Mouse (Mus musculus) left cerebral cortex, postnatal 36 days (tissue): ENCODE results near the gene Hibadh. TPM values are rescaled to one million over a fixed set of nuclear protein-coding genes. Genes with fewer than 3 reads are reported as not detected.
"Not testable (repeated sequence)": the region's sequence is repeated elsewhere in the genome, so short reads cannot be mapped to it uniquely, and the experiment has no call there.

ENCODE experiments used
- DNase-seq, 2 experiments: peaks; one replicate each; pipeline ENCODE4 v3.0.0; 2021 to 2022; ENCODE audit warnings: low spot score in 2 of 2, mixed read lengths in 1 of 2
- intact Hi-C: fragments of 180-260 bp; cut with DNase I; formaldehyde crosslinking; loops from one replicate; pipeline ENCODE4 v1.15.1; 2025
- total RNA-seq, 2 experiments: library from RNA; stranded (reverse); gene quantifications; 2 replicates each; pipeline ENCODE4 v1.2.3; 2021

Gene Hibadh
- total RNA-seq, result 10 to 100 TPM; 45.2 to 47.2 TPM

- intact Hi-C loops, result loop anchor here (5.0 kb wide), 1 partner anchor 72 kb away; the partner anchor contains the start of gene Tax1bp1
- peak; percentile 94 to 95 for DNase-seq
These were observed at the start of gene Hibadh for GRCm38 (mm10) chr6:52640224-52640712. Gene Hibadh (minus strand): TSS chr6:52640389.

- no peak for DNase-seq
These were observed 46.8 kb upstream of the Hibadh start for GRCm38 (mm10) chr6:52686901-52687500.

GRCm38 (mm10) chr6:52682607-52683006 is 42.4 kb upstream of the Hibadh start:
- DNase-seq, result no peak
- intact Hi-C loops, result no loop called here

More at GRCm38 (mm10) chr6:52686901-52687500, 46.8 kb upstream of the Hibadh start:
- intact Hi-C loops, result no loop called here

GRCm38 (mm10) chr6:52681847-52682485 is 41.8 kb upstream of the Hibadh start:
- intact Hi-C loops, result no loop called here

GRCm38 (mm10) chr6:52680458-52681032 is 40.4 kb upstream of the Hibadh start:
- intact Hi-C loops, result no loop called here
- no peak for DNase-seq

More at GRCm38 (mm10) chr6:52681847-52682485, 41.8 kb upstream of the Hibadh start:
- DNase-seq, result no peak

GRCm38 (mm10) chr6:52679565-52679964 is 39.4 kb upstream of the Hibadh start:
- intact Hi-C loops, result no loop called here
- no peak for DNase-seq

GRCm38 (mm10) chr6:52677534-52677933 is 37.3 kb upstream of the Hibadh start:
- intact Hi-C loops, DNase-seq: not testable (repeated sequence)

GRCm38 (mm10) chr6:52675222-52675921 is 35.2 kb upstream of the Hibadh start:
- DNase-seq, result no peak

GRCm38 (mm10) chr6:52674541-52674940 is 34.4 kb upstream of the Hibadh start:
- DNase-seq, result no peak
- intact Hi-C loops, result no loop called here

More at GRCm38 (mm10) chr6:52675222-52675921, 35.2 kb upstream of the Hibadh start:
- intact Hi-C loops, result no loop called here

GRCm38 (mm10) chr6:52673706-52674105 is 33.5 kb upstream of the Hibadh start:
- intact Hi-C loops, result no loop called here

GRCm38 (mm10) chr6:52672539-52672938 is 32.4 kb upstream of the Hibadh start:
- intact Hi-C loops, result no loop called here
- no peak for DNase-seq

More at GRCm38 (mm10) chr6:52673706-52674105, 33.5 kb upstream of the Hibadh start:
- DNase-seq, result no peak

- intact Hi-C loops, result no loop called here
- no peak for DNase-seq
These were observed 31.6 kb upstream of the Hibadh start for GRCm38 (mm10) chr6:52671791-52672190.

- intact Hi-C loops, DNase-seq: not testable (repeated sequence)
These were observed 29.7 kb upstream of the Hibadh start for GRCm38 (mm10) chr6:52669878-52670277.

GRCm38 (mm10) chr6:52667641-52668040 is 27.5 kb upstream of the Hibadh start:
- intact Hi-C loops, result no loop called here

GRCm38 (mm10) chr6:52663021-52663420 is 22.8 kb upstream of the Hibadh start:
- DNase-seq, result no peak
- intact Hi-C loops, result no loop called here

More at GRCm38 (mm10) chr6:52667641-52668040, 27.5 kb upstream of the Hibadh start:
- no peak for DNase-seq

GRCm38 (mm10) chr6:52655266-52655665 is 15.1 kb upstream of the Hibadh start:
- no peak for DNase-seq
- intact Hi-C loops, result no loop called here

GRCm38 (mm10) chr6:52648806-52649205 is 8.6 kb upstream of the Hibadh start:
- no peak for DNase-seq
- intact Hi-C loops, result no loop called here

GRCm38 (mm10) chr6:52648031-52648430 is 7.8 kb upstream of the Hibadh start:
- intact Hi-C loops, result no loop called here
- no peak for DNase-seq

GRCm38 (mm10) chr6:52645926-52646325 is 5.7 kb upstream of the Hibadh start:
- DNase-seq, result no peak
- intact Hi-C loops, result no loop called here

GRCm38 (mm10) chr6:52642152-52642551 is 2.0 kb upstream of the Hibadh start:
- intact Hi-C loops, result loop anchor here (5.0 kb wide), 1 partner anchor 70 kb away; the partner anchor contains the start of gene Tax1bp1

More at GRCm38 (mm10) chr6:52642152-52642551, 2.0 kb upstream of the Hibadh start:
- no peak for DNase-seq
